Mouse (Mus musculus): ENCODE measurements around the gene Ablim2.

Ablim2 gene

DNA sequence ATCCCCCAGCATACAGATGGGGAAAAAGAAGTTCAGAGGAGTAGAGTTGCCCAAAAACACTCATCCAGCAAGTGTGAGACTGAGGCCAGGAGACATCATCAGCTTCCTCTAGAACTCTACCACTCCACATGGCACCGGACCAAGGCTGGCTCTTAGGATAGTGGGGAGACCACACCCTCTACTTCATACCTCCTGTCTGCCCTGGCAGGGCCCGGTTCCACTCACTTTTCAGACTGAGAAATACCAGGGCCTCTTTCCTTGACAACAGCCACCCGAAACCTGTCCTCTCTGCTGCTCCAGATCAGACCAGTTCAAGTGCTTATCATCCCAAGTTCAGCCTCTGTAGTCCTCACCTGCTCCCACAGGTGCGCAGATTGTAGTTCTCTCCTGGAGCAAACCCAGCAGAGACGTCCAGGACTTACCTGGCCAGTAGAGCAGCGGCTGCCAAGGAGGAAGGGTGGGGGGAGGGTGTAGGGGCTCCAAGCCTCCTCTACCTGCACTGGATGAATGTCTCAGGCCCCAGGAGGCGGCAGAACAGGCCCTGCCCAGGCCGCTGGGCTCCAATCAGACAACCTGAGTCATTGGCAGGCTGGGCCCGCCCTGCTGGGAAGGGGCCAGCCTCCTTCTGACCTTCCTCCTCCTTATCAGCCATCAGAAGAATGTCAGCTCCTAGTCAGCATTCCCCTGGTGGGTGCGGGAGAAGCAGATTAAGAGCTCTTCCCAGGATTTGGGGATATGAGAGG lies 18.0 kb upstream of the Ablim2 start, which contains the start of gene Sh3tc1:
Sh3tc1 (minus strand) TSS at position 452 of the 743 bp plus-strand sequence.
- DNase-seq (ENCODE audit: low read depth, low spot score), result no peak

DNA sequence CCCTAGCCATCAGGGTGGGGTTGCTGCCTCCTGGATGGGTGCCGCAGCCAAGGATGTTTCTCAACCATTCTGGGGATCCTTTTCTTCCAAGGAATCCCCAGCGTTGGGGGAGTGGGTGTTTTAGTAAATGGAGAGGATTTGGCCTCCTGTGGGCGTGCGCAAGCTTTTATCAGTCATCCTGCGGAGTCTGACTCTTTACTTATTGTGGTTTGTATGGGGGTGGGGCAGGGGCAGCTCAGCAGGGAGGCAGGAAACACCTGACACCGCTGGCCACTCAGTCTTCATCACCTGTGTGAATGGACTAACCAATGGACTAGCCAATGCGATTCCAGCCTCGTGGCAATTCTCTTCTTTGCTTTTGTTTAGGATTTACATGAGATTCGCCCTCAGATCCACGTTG lies 17.0 kb upstream of the Ablim2 start:
- DNase-seq (ENCODE audit: low read depth, low spot score), result no peak

DNA sequence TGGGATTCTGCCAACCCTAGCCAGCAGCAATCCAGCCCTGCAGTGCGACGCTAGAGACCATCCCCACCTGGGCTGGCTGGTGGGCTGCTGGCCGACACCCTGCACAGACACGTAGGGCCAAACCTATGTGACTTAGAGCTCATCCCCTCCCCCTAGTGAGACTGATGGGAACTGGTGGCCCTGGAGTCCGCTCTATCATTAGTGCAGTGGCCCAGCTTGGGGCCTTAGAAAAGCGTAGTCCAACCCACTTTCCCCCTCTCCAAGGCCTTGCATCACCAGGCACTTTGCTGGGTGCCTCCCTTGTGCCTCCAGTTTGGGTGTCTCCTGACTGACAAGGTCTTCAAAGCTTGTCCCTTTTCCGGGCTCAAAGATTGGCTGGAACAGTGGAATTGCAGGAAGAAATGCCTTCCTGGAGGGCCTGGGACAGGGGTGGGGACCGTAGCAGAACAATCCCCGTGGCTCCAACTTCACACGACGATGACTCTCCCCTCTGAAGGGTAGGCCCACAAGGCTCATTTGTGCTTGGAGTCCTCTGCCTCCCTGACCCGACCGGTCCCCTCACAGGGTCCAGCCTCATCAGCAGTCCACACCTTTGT lies 16.4 kb upstream of the Ablim2 start:
- DNase-seq (ENCODE audit: low read depth, low spot score), result no peak

DNA sequence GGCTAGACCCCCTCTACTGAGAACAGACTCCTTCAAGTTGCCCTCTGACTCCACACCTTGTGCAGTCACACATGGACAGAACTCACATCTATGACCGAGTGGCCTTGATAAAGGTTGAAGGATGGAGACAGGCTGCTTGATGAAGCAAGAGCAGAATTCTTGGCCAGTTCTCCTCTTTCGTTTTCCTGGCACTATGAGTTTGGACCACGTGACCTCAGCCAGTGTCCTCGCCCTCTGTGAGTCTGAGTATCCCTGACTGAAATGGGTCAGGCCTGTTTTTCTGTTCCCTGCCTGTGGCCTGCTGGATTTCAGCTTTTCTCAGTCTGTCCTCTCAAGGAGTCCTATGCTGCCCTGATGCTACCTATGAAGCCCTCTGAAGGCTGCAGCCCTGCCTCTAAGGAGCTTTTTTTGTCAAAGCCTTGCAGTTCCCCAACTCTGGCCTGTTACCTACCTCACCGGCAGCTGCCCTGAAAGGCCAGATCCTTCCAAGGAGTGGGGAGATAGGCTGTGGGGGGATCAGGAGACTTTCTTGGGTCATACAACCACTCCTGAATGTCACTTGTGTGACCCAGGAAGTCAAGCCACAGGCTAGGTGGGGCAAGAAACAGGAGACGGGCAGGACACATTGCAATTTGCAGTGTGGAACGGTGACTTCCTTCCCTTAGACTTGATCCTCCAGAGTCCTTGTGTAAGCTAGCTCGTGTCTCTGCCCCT lies 14.3 kb upstream of the Ablim2 start:
- DNase-seq (ENCODE audit: low read depth, low spot score), result no peak

DNA sequence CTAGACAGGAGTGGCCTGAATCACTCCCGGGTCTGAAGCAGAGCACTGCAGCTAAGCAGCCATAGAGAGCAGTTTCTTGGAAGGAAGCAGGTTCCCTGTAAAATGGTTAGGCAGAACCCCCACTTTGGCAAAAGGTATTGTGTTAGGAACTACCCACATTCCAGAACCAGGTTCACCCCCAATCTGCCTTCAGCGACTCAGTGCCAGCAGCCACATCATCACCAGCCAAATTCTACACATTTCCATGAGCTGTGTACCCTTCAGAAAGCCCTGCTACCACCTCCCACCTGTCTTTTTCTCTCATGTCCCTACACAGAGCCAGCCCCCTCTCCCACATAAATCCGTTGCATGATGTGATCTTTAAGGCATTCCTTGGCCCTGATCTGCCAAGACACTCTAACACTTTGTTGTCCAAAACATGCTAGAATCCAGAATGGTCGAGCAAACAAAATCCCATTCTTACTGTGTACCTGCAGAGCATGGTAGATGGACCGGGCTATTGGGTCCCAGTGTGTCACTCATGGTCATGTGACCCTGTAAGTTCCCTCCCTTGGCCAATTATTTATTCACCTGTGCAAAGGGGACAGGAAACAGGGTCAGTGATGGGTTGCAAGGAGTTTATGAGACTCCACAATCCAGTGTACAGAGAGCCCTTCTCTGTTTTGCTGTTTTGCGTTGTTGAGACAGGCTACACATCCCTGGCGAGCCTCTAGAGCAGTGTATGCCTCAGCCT lies 13.5 kb upstream of the Ablim2 start:
- no peak for DNase-seq (ENCODE audit: low read depth, low spot score)

DNA sequence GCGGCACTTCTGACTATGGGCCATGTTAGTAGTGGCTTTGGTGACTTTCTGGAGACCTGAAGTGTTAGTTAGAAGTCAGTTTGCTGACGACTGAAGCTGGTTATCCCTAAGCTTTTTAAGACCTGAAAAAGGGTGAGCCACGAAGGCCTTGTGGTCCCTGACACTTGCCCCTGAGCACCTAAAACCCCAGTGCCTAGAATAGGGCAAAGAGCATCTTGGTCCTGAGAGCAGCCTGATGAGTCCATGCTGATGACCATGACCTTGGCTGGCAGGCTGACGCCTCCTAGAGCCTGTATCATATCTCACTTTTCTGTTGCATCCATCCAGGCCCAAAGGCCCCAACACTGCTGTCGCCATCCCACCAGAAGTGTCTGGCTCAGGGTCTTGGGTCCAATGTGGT lies 12.3 kb upstream of the Ablim2 start:
- DNase-seq (ENCODE audit: low read depth, low spot score), result no peak

DNA sequence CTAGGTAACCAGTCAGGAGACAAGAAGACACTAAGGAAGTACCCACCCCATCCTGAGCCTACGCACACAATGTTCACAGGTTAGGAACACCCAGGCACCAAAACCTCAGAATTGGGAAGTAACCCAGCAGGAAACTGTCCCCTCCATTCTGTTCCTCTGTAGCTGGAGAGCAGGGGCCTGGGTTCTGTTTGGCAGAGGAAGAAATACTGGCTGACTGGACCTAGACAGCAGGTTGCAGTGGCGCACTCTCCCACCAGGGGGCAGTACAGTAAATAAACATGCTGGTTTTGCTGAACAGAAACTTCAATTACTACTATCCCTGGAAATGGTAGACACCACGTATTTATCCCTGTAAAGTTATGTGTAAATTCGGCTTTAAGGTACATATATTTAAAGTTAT lies 10.8 kb upstream of the Ablim2 start:
- DNase-seq (ENCODE audit: low read depth, low spot score), result peak; percentile 78

DNA sequence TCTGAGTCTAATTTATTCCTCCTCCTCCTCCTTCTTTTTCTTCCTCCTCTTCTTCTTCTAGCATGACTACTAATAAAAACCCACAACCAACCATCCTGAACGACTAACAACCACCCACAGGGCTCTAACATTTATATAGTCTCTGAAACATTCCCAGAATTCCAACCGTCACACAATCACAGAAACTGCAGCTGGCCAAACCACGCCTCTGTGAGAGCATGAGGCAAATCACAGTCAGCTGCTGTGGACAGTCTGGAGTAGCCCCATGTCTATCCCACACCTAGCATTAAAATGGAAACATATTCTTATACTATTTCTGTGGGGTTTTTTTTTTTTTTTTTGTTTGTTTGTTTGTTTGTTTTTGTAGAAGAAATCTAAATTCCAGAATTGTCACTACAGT lies 8.3 kb upstream of the Ablim2 start:
- no peak for DNase-seq (ENCODE audit: low read depth, low spot score)

DNA sequence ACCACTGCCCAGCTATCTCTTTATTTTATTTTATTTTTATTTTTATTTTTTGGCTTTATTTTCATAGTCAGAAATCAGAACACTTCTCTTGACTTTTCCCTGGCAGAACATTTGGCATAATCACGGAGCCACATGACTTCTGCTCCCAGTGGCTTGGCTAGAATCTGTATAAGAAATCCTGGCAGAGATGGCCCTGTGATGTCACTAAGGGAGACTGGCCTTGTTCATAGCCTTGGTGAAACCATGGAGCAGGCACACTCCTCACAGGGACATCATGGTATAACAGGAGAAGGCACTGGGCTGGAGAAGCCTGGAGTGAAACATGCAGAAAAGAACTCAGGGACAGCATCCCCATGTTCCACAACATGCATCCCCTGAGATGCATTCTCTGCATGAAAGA lies 7.7 kb upstream of the Ablim2 start:
- DNase-seq (ENCODE audit: low read depth, low spot score), result no peak

DNA sequence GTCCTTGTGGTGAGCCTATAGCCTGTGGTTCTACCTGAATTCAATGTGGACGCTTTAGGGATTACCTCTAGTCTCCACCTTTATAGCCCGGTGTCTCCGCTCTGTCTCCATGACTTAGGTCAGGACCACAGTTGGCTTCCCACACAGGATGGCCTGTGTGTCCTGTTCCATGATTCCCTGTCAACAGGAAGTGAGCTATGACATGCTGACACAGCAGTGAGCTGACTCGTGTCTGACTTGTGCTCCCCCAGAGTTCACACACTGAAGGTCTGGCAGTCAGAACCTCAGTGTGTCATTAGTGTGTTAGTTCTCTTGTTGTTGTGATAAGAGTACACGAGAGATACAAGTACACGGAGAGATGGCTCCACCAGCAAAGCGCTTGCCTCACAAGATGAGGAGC lies 6.7 kb upstream of the Ablim2 start:
- no peak for DNase-seq (ENCODE audit: low read depth, low spot score)

DNA sequence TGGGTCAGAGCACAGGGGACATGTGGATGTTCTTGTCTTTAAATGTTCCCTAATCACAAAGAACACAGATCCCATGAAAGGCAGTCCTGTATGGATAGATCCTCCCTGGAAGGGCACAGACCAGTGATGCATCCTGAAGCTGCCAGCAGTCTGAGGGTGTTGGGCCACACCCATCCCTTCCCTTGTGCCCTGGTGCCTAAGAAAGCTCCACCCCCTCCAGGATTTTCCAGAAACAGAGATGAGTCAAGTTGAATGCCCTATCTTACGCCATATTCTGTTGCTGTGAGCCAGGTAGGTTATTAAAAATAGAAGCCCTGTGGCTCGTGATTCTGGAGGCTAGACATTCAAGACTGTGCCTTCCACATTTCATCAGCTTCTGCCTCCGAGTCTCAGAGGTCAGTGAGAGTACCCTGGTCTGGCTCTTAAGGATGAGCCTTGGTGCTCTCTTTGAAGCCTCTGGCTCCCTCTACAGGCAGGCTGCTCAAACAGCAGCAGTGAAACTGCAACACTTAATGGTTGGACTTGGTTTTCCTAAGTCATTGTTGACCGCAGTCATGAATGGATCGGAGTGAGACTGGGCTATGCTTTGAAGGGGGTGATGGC lies 2.4 kb upstream of the Ablim2 start:
- peak; percentile 72 for DNase-seq (ENCODE audit: low read depth, low spot score)

DNA sequence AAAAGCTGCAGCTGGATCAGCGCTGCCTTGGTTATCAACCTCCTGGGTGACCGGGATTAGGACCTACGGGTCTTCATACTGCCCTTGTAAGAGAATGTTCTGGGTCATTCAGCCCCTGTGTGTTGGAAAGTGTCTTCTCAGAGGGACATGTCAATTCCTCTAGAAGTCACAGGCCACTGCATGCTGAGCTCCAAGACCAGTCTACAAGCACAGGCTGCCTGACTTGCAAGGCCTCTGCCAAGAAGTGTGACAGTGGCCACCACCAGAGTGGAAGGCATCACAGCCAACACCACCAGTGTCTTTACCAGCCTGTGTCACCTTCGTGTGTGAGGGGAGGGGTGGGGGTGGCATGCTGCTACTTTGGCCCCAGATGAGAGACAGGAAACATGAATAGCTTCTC lies 1.7 kb upstream of the Ablim2 start:
- peak; percentile 16 for DNase-seq (ENCODE audit: low read depth, low spot score)

DNA sequence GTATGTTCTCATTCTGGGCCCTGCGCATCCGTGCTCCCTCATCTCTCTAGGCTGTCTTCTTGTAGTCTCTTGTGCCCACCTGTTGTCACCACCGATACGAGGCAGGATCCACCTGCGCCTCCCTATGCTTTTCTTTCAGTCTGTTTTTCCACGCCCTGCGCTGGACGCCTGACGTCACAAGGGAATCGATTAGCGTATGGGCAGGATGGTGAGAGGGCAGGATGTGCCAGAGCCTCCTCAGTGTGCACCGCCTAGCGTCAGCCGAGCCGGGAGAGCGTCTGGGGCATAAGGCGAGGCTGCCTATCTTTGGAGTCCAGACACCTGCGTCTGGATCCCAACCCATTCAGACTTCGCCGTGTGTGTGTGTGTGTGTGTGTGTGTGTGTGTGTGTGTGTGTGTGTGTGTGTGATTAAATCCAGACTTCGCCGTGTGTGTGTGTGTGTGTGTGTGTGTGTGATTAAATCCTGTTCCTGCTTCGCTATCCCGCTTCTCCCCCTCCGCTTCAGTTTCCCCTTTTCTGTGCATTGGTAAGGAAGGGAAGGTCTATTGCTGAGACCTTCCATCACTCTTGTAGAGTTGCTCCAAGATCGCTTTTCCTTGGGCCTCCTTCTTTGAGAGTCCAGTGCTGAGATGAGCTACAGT lies 562 bp upstream of the Ablim2 start:
- DNase-seq (ENCODE audit: low read depth, low spot score), result peak; percentile 83

DNA sequence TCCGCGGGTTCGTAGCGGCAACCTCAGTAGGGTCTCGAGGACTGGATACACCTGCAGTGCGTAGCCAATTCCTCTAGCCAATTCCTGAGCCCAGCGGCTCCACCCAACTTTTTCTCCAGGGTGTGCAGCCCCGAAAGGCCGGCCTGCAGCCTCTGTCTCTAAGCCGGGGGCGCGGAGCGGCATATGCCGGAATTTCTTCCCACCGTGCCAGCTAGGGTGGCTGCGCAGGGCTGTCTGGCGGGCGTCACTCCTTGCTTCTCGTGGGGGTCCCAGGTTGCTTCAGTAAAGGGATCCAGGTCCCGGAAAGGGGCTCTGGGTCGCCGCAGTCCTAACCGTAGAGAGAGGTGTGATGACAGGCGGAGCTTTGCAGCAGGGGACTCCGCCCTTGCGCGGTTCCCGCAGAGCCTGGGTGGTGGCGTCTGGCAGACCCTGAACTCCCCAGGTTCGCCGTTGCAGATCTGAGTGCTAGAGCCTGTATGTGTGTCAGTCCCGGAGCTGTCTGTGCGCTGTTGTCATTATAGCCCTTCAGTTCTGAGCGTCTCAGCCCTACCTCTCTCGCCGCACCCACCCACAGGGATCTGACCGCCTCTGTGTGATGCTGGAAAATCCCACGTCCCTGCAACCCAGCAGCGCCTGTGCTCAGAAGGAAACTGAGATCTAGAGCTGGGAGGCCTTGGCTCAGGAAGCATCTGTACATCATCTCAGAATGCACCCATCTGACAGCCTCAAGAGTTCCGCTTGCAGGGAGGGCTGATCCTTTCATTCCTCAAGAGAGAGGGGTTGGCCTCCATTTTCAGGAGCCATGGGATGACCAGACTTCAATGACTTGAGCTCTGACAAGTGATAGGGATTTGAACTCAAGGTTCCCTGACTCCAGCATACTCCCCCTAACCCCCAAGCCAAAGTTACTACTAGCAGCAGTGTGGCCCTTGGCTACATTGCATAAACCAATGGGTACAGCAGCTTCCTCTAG lies 687 bp downstream of the Ablim2 start:
- peak; percentile 61 for DNase-seq (ENCODE audit: low read depth, low spot score)

DNA sequence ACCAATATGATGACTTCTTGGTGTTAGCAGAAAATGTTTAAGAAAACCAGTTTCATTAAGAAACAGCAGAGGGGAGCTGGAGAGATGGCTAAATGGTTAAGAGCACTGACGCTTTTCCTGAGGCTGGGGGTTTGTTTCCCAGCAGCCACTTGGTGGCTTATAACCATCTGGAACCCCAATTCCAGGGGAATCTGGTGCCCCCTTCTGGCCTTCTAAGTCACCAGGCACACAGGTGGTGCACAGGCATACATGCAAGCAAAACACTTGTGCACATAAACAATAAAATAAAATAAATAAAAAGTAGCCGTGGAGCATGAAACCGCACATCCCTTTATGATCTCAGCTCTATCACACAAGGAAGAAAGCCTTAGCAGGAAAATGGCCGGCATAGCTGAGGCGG lies 3.6 kb downstream of the Ablim2 start:
- no peak for DNase-seq (ENCODE audit: low read depth, low spot score)

DNA sequence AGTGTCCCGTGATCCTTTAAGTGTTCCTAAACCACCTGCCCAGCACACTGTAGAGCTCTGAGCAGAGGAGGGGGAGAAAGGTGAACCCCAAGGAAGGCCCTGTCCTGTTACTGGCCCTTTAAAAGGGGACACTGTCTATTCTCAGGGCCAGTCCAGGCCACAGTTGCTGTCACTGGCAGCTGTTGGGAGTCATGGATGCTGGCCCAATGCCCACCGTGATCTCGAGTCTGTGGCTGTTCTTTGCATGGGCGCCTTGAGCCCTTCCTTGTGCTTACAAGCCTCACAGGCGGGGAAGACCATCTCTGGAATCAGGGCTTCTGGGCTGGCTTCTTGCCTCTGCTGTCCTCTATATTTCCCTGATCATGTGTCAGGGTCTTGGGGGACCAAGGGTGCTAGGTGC lies 4.7 kb downstream of the Ablim2 start:
- DNase-seq (ENCODE audit: low read depth, low spot score), result no peak

DNA sequence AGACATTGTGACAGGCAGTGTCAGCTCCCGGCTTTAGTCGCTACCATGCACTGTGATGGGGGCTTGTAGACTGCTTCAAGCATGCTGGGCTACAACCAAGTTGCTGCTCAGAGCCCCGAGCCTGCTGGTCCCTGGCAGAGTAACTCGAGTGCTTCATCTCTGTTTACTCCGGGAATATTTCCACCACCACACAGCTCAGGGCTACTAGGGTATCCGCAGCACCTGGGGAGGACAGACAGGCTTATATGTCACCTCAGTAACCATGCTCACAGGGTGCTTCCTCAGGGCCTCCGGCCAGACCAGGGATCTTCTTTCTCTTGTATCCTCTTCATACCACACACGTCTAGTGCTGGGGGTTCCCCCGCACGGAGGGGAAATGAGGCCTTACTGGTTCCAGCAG lies 5.2 kb downstream of the Ablim2 start:
- DNase-seq (ENCODE audit: low read depth, low spot score), result no peak

DNA sequence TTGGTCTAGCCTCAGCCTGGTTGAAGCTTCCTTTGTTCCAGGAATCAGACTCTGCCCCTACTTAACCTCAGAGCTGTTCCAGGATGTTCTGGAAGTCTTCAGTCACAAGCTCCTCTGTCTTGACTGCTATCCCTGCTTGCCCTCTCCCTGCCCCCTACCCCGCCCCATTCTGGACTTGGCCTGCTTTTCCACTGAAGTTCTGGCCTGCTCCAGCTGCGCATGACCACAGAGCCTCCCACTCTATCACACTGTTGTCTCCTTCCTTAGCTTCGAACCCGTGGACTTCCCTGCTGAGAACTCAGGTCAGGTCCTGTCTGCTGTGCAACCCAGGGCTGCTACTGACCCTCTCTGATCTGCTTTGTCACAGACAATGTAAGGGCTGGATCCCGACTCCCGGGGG lies 8.2 kb downstream of the Ablim2 start:
- no peak for DNase-seq (ENCODE audit: low read depth, low spot score)

DNA sequence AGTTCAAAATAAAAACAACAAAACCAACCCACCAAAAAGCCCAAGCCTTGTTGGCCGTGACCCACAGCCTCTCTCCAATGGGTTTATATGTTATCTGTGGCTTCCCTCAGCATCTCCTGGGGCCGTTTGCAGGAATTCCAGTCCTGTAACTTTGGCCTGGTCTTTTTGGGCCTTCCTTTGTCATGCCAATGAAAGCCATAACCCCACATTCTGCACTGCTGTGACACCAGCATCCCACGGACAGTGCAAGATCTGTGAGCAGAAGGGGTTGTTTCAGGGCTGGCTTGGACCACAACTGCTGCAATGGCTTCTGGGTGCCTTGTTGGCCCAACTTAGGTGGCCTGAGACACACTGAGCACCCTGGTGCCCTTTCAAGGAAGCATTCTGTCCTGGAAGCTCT lies 10.8 kb downstream of the Ablim2 start:
- no peak for DNase-seq (ENCODE audit: low read depth, low spot score)

DNA sequence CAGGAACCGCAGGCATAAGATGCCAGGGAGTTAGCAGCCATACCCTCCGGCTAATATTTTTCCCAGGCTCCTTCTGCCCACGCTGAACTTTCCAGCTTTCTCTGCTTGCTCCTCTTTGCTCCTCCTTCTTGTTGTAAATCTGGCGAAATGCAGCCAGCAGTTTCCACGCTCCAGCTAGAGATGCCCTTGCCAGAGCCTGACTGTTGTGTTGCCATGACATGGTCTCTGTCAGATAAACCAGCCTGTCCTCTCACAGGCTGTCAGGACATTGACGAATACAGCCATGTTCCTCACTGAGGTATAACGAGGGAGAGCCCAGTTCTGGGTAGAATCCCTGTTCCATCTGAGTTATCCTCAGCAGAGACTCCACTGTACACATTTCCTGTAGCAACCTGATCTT lies 11.3 kb downstream of the Ablim2 start:
- DNase-seq (ENCODE audit: low read depth, low spot score), result no peak

Measured in CD4-positive, CD25-positive, alpha-beta regulatory T cell, adult 2 months (primary cell).